Mouse (Mus musculus) liver, adult 2 months (tissue): ENCODE results near the gene Agk. TPM values are rescaled to one million over a fixed set of nuclear protein-coding genes. Genes with fewer than 3 reads are reported as not detected.

Source experiments
- DNase-seq: peaks from one replicate; pipeline ENCODE4 v3.0.0-alpha.2; 2011; ENCODE audit warnings: low read depth, low spot score; ENCODE audit errors: extremely low read depth
- H3K27ac ChIP-seq: fragments of 200-500 bp; replicated peaks from 2 replicates; pipeline ENCODE4 v1.5.1; 2012; ENCODE audit warnings: low read depth, mild to moderate bottlenecking, control low read depth, inconsistent platforms, low read length; ENCODE audit not compliant: insufficient read depth
- H3K27me3 ChIP-seq: fragments of 200-500 bp; 2 replicates; pipeline ENCODE4 v1.6.1; 2012; ENCODE audit warnings: mild to moderate bottlenecking, moderate library complexity, low read length, inconsistent platforms; ENCODE audit not compliant: control insufficient read depth, insufficient read depth
- H3K36me3 ChIP-seq: fragments of 200-500 bp; 2 replicates; pipeline ENCODE4 v1.6.1; 2012; ENCODE audit warnings: low read length, inconsistent platforms; ENCODE audit not compliant: control insufficient read depth, insufficient read depth
- H3K4me1 ChIP-seq: fragments of 200-500 bp; 2 replicates; pipeline ENCODE4 v1.6.1; 2011; ENCODE audit warnings: low read length; ENCODE audit not compliant: control insufficient read depth, insufficient read depth
- H3K4me3 ChIP-seq: fragments of 200-500 bp; 2 replicates; pipeline ENCODE4 v1.5.1; 2011; ENCODE audit warnings: low read depth, mild to moderate bottlenecking, control low read depth, low read length, moderate library complexity; ENCODE audit not compliant: insufficient read depth
- H3K79me2 ChIP-seq: fragments of 200-500 bp; 2 replicates; pipeline ENCODE4 v1.6.1; 2012; ENCODE audit warnings: inconsistent platforms, mild to moderate bottlenecking, low read length, moderate library complexity; ENCODE audit not compliant: control insufficient read depth, insufficient read depth
- H3K9ac ChIP-seq: fragments of 200-500 bp; 2 replicates; pipeline ENCODE4 v1.6.1; 2012; ENCODE audit warnings: low read depth, mild to moderate bottlenecking, control low read depth, inconsistent platforms, low read length
- CTCF ChIP-seq: fragments of 200-500 bp; IDR thresholded peaks from 2 replicates; pipeline ENCODE4 v1.5.1; 2011; ENCODE audit warnings: low read depth, low read length, control low read depth
- POLR2A ChIP-seq: fragments of 200-500 bp; IDR thresholded peaks from 2 replicates; pipeline ENCODE4 v1.6.1; 2011; ENCODE audit warnings: low read length, control low read depth; ENCODE audit not compliant: insufficient read depth; ENCODE audit errors: extremely low read depth
- WGBS: fragments of 180-500 bp; shearing (Covaris S2); methylation state at CpG from one replicate; pipeline ENCODE4 v1.1.7; 2018; 5-methylcytosine and 5-hydroxymethylcytosine counted together
- polyA plus RNA-seq: library from polyadenylated mRNA; depleted of rRNA; stranded (reverse); fragments of >200 nt; gene quantifications from 2 replicates; pipeline ENCODE4 v1.2.3, GENCODE M21; 2012; rRNA removed
- total RNA-seq: library from RNA; depleted of rRNA; stranded (reverse); fragments of >200 nt; gene quantifications from 2 replicates; pipeline ENCODE4 v1.2.3, GENCODE M21; 2014; rRNA removed

Agk gene
- total and polyA plus RNA-seq, 2 experiments, result 4.8 to 10.5 TPM

GRCm38 (mm10) chr6:40438936-40439335, 114.0 kb downstream of the Agk start, which contains the start of gene Wee2:
TSS of gene Wee2 (plus strand) at chr6:40439088.
- TF ChIP-seq CTCF (no peak), POLR2A (no peak)
- Histone ChIP-seq H3K79me2 (no peaks in the 10 kb centered on the region; the same call in 1 of the 2 replicates), H3K4me3 (no peak within 1 kb of the TSS), H3K27me3 (0 out of 2 replicates have a peak, but pooled peaks cover 5% of the 10 kb centered on the region), H3K9ac (no peak within 1 kb of the TSS), H3K4me1 (no peaks in the 10 kb centered on the region), H3K36me3 (no peaks in the 10 kb centered on the region), H3K27ac (no peak within 1 kb of the TSS)
- WGBS, result 72% methylated on average over 5 of the region's 5 CpGs
- no peak for DNase-seq

- Histone ChIP-seq H3K79me2 (no peaks in the 10 kb centered on the region; the same call in 1 of the 2 replicates), H3K4me3 (no peak overlapping the region), H3K27me3 (0 out of 2 replicates have a peak, but pooled peaks cover 5% of the 10 kb centered on the region), H3K9ac (no peak overlapping the region), H3K4me1 (no peaks in the 10 kb centered on the region), H3K27ac (no peak overlapping the region), H3K36me3 (no peaks in the 10 kb centered on the region)
- DNase-seq, result no peak
- WGBS, result 49% methylated on average over 12 of the region's 12 CpGs
- TF ChIP-seq POLR2A (no peak), CTCF (no peak)
These were observed 114.8 kb downstream of the Agk start for GRCm38 (mm10) chr6:40439731-40440130.

- Histone ChIP-seq H3K36me3 (no peaks in the 10 kb centered on the region), H3K4me1 (no peaks in the 10 kb centered on the region), H3K9ac (no peak overlapping the region), H3K27me3 (0 out of 2 replicates have a peak, but pooled peaks cover 5% of the 10 kb centered on the region), H3K27ac (no peak overlapping the region), H3K4me3 (no peak overlapping the region), H3K79me2 (no peaks in the 10 kb centered on the region)
- TF ChIP-seq POLR2A (no peak), CTCF (no peak)
- 65% methylated on average over 3 of the region's 3 CpGs for WGBS
- DNase-seq, result no peak
These were observed 116.3 kb downstream of the Agk start for GRCm38 (mm10) chr6:40441276-40441675.

GRCm38 (mm10) chr6:40441755-40442154, 116.8 kb downstream of the Agk start:
- no peak overlapping the region for H3K9ac ChIP-seq
- no peaks in the 10 kb centered on the region for H3K79me2 ChIP-seq
- H3K27ac ChIP-seq, result no peak overlapping the region
- TF ChIP-seq CTCF (no peak; the same call in 1 of the 2 replicates), POLR2A (no peak)
- H3K27me3 ChIP-seq, result 0 out of 2 replicates have a peak, but pooled peaks cover 5% of the 10 kb centered on the region
- WGBS, result 19% methylated on average over 3 of the region's 3 CpGs
- DNase-seq, result no peak
- no peaks in the 10 kb centered on the region for H3K36me3 ChIP-seq
- H3K4me1 ChIP-seq, result no peaks in the 10 kb centered on the region
- H3K4me3 ChIP-seq, result no peak overlapping the region

- Histone ChIP-seq H3K27ac (no peak overlapping the region), H3K4me3 (no peak overlapping the region), H3K79me2 (no peaks in the 10 kb centered on the region), H3K4me1 (no peaks in the 10 kb centered on the region), H3K36me3 (no peaks in the 10 kb centered on the region), H3K9ac (no peak overlapping the region), H3K27me3 (0 out of 2 replicates have a peak, but pooled peaks cover 5% of the 10 kb centered on the region)
- WGBS, result 37% methylated on average over 10 of the region's 10 CpGs
- TF ChIP-seq CTCF, result no peak
- TF ChIP-seq POLR2A, result no peak
- DNase-seq, result no peak
These were observed 118.4 kb downstream of the Agk start for GRCm38 (mm10) chr6:40443281-40443928.

Other genes starting within 250 kb of the Agk start
- 6.5 and 8.3 TPM in 2 replicates for gene E330009J07Rik, start 111.0 kb downstream of the Agk start, total RNA-seq
- 3.7 and 4.1 TPM in 2 replicates for gene E330009J07Rik, start 111.0 kb downstream of the Agk start, polyA plus RNA-seq
- gene Wee2, start 113.9 kb downstream of the Agk start, total RNA-seq, result not detected in 2 replicates
- gene Wee2, start 113.9 kb downstream of the Agk start, polyA plus RNA-seq, result not detected in 2 replicates
- gene Ssbp1, start 146.2 kb downstream of the Agk start, total RNA-seq, result 21.6 and 29.0 TPM in 2 replicates
- gene Ssbp1, start 146.2 kb downstream of the Agk start, polyA plus RNA-seq, result 7.9 and 8.1 TPM in 2 replicates
- 0.09 and 0.13 TPM in 2 replicates for gene Tas2r137, start 166.1 kb downstream of the Agk start, total RNA-seq
- 0.11 TPM in 1 of 2 replicates, not detected in the other for gene Tas2r137, start 166.1 kb downstream of the Agk start, polyA plus RNA-seq
- 0.27 TPM in 1 of 2 replicates, not detected in the other for gene Tas2r108, start 168.4 kb downstream of the Agk start, total RNA-seq
- not detected in 2 replicates for gene Tas2r108, start 168.4 kb downstream of the Agk start, polyA plus RNA-seq
- gene Prss37, start 194.3 kb downstream of the Agk start, total RNA-seq, result not detected in 2 replicates
- not detected in 2 replicates for gene Prss37, start 194.3 kb downstream of the Agk start, polyA plus RNA-seq
- not detected in 2 replicates for gene Olfr461, start 229.9 kb downstream of the Agk start, total RNA-seq
- gene Olfr461, start 229.9 kb downstream of the Agk start, polyA plus RNA-seq, result not detected in 2 replicates
- gene Olfr460, start 244.3 kb downstream of the Agk start, total RNA-seq, result not detected in 2 replicates
- gene Olfr460, start 244.3 kb downstream of the Agk start, polyA plus RNA-seq, result not detected in 2 replicates